Mouse (Mus musculus): ENCODE results near the gene Irak1. TPM values are rescaled to one million over a fixed set of nuclear protein-coding genes. Genes with fewer than 3 reads are reported as not detected.

The Irak1 gene
- polyA plus RNA-seq, 1 experiment, result 97.5 TPM

DNA sequence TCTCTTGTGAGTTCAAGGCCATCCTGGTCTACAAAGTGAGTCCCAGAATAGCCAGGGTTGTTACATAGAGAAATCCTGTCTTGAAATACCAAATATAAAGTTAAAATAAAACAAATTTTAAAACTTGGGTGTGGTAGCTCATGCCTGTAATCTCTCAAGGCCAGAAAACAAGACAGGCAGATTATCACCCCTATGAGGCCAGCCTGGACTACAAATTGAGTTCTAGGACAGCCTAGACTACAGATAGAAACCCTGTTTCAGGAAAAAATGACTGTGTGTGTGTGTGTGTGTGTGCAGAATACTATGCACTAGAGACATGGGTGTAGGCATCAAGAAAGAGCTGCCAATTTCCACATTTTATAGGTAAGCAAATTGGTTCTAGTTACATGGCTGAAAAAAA is 52.9 kb downstream of the Irak1 start:
- no peak for TF ChIP-seq CTCF (IDR thresholded peaks at IDR 0.05; ENCODE audit: control insufficient read depth, insufficient read depth, low read length)
- TF ChIP-seq POLR2A (IDR thresholded peaks at IDR 0.05; ENCODE audit: borderline replicate concordance, control insufficient read depth, low read depth, low read length), result no peak
- no peaks in the 10 kb centered on the region for H3K4me1 ChIP-seq (ENCODE audit: control insufficient read depth, insufficient read depth, low read length)
- H3K27ac ChIP-seq (ENCODE audit: control insufficient read depth, insufficient read depth, low read depth, low read length, poor library complexity), result no peak overlapping the region
- H3K4me3 ChIP-seq (replicated peaks; ENCODE audit: control insufficient read depth, low read depth, low read length), result no peak overlapping the region

DNA sequence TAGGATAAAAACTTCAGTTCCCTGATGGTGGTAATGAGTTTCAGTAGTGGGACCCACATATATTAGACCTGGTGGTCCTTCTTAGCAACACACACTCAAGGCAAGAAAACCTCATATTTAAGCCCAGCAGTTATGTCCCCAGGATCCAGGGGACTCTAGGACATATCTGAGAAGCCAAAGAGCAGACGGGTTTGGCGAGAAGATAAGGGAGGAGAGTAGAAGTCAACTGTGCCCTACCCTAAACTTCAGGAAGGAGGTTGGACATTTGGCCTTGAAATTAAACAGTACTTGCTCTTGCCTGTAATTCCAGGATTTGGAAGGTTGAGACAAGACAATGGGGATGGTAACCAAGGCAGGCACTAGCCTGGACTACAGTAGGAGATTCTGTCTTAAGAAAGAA is 54.0 kb downstream of the Irak1 start:
- H3K27ac ChIP-seq (ENCODE audit: control insufficient read depth, insufficient read depth, low read depth, low read length, poor library complexity), result peak overlapping the region; percentile 39; the same call in 1 of the 2 replicates
- 52% methylated on average over 2 of the region's 2 CpGs for WGBS
- H3K4me3 ChIP-seq (replicated peaks; ENCODE audit: control insufficient read depth, low read depth, low read length), result no peak overlapping the region
- TF ChIP-seq CTCF (IDR thresholded peaks at IDR 0.05; ENCODE audit: control insufficient read depth, insufficient read depth, low read length) (no peak), POLR2A (IDR thresholded peaks at IDR 0.05; ENCODE audit: borderline replicate concordance, control insufficient read depth, low read depth, low read length) (no peak)
- no peaks in the 10 kb centered on the region for H3K4me1 ChIP-seq (ENCODE audit: control insufficient read depth, insufficient read depth, low read length)

DNA sequence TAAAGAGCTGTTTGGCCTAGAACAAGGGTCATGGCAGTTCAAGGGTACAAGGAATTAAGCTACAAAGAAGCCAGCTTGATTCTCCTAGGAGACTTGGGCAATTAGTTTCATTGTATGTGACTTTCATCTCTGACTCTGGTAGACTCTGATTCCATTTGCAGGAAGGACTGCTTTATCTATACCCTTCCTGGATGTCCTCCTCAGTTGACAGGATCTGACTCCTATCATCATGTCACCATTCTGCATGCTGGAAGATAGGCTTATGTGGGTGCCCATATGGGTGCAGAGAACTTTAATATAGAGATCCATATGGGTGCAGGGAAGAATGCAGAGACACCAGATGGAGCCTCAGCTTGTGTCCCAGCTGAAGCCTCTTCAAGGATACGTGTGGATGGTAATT is 54.6 kb downstream of the Irak1 start:
- Histone ChIP-seq H3K4me1 (ENCODE audit: control insufficient read depth, insufficient read depth, low read length) (no peaks in the 10 kb centered on the region), H3K27ac (ENCODE audit: control insufficient read depth, insufficient read depth, low read depth, low read length, poor library complexity) (peak overlapping the region; percentile 39; the same call in 1 of the 2 replicates), H3K4me3 (replicated peaks; ENCODE audit: control insufficient read depth, low read depth, low read length) (no peak overlapping the region)
- WGBS, result 67% methylated on average over 1 of the region's 1 CpGs
- TF ChIP-seq POLR2A (IDR thresholded peaks at IDR 0.05; ENCODE audit: borderline replicate concordance, control insufficient read depth, low read depth, low read length) (no peak), CTCF (IDR thresholded peaks at IDR 0.05; ENCODE audit: control insufficient read depth, insufficient read depth, low read length) (no peak)

DNA sequence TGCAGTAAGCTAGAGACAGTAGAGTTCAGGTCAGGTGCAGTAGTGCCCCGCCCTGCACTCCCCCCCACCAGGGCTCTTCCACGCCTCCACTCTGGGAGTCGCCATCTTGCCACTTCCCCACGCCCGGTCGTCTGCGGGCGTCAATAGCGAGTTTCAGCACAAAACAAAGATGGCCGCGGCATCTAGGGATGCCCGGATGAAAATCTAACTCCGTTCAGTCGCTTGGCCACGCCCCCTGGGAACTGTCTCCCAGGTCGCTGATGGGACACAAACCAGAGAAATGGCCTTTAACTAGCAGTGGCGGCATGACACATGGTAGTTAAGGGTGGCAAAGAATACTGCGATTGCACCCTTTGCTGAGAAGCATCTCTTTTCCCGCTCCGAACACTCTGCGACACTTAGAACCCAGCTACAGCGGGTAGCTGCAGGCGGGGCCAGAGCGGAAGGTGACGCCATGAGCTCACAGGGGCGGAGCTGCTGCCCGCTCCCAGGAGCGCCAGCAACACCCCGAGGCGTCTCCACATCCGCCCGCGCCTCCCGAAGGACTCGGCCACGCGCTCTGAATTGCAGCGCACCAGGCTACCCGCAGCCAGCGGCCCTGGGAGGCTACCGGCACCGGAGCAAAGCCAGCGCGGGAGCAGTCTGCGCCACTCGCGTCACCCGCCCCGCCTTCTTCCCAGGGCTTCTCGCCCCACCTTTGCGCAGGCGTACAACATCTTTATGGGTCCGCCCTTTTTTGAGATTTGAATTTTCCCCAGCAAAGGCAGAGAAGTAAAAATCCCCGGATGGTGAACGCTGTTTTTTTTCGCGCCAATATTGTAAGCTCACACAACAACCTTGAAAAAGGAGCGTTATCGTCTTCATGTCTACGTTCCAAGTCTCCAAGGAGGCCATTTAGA is 56.3 kb downstream of the Irak1 start:
- WGBS, result 13% methylated on average over 60 of the region's 60 CpGs
- H3K27ac ChIP-seq (ENCODE audit: control insufficient read depth, insufficient read depth, low read depth, low read length, poor library complexity), result peak overlapping the region; percentile 100
- H3K4me1 ChIP-seq (ENCODE audit: control insufficient read depth, insufficient read depth, low read length), result no peaks in the 10 kb centered on the region
- peak overlapping the region; percentile 98 for H3K4me3 ChIP-seq (replicated peaks; ENCODE audit: control insufficient read depth, low read depth, low read length)
- TF ChIP-seq CTCF (IDR thresholded peaks at IDR 0.05; ENCODE audit: control insufficient read depth, insufficient read depth, low read length) (no peak), POLR2A (IDR thresholded peaks at IDR 0.05; ENCODE audit: borderline replicate concordance, control insufficient read depth, low read depth, low read length) (peak; percentile 70; the same call in 1 of the 2 replicates)

DNA sequence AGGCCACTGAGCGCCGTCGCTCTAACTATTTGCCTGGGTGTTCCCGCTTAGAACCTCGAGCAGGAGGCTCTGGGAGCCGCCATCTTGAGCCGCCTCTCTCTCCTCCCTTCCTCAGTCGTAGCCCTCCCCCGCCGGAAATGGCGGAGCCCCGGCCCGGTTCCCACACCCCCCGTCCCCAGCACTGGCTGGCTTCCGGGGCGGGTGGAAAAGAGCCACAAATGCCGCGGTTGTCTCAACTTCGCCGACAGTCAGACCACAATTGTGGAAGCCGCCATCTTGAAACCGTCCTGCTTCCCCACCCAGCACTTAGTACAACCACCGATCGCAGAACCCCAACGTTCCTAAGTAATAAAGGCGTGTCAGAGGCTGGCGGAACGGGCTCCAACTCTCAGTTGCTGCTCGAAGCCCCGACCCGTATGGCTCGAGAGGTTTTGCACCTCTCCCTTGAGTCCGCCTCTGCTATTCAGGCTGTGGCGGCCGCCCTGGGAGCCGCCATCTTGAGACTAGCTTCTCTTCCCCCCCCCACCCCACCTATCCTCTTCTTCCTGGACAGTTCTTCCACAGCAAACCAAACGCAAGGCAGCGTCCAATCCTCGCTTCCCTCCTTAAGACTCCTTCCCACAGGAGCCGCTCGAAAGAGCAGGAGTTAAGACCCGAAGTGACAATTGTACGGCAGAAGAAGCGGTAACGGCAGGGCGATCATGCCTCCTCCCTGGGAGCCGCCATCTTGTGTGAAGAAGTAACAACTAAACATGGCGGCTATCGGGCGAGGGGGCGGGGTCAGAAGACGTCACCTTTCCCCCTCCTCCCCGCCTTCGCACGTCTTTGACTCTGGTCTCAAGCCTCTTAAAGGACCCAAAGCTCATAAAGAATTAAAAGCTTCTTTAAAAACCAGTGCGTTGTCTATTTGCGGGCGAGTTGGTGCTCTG is 57.2 kb downstream of the Irak1 start, which contains the start of gene Hcfc1:
Hcfc1 (minus strand) TSS at position 110 of the 929 bp plus-strand sequence.
- H3K4me3 ChIP-seq (replicated peaks; ENCODE audit: control insufficient read depth, low read depth, low read length), result peak within 1 kb of the TSS; percentile 98
- no peaks in the 10 kb centered on the region for H3K4me1 ChIP-seq (ENCODE audit: control insufficient read depth, insufficient read depth, low read length)
- peak within 1 kb of the TSS; percentile 100 for H3K27ac ChIP-seq (ENCODE audit: control insufficient read depth, insufficient read depth, low read depth, low read length, poor library complexity)
- 15% methylated on average over 58 of the region's 58 CpGs for whole genome bisulfite sequencing
- TF ChIP-seq POLR2A (IDR thresholded peaks at IDR 0.05; ENCODE audit: borderline replicate concordance, control insufficient read depth, low read depth, low read length), result no peak; the same call in 1 of the 2 replicates

DNA sequence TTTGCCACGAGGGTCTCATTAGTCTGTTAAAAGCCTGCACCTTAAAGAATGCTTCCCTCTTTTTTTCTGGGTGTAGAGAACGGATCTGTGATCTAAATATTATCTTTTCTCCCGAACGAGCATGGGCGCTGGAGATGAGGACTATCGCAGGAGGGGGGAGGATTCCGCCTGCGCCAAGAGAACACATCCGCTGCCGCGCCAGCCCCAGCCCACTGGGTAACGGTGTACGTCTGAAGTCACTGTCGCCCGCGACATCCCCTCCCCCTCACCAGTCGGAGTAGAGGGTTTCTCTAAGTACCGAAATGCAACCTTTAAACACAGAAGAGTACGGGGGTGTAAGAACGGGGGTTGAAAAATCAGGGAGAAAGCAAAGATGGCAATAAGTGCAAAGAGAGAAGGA is 58.4 kb downstream of the Irak1 start:
- H3K4me3 ChIP-seq (replicated peaks; ENCODE audit: control insufficient read depth, low read depth, low read length), result peak overlapping the region; percentile 98
- peak overlapping the region; percentile 100 for H3K27ac ChIP-seq (ENCODE audit: control insufficient read depth, insufficient read depth, low read depth, low read length, poor library complexity)
- H3K4me1 ChIP-seq (ENCODE audit: control insufficient read depth, insufficient read depth, low read length), result no peaks in the 10 kb centered on the region; the same call in 1 of the 2 replicates
- WGBS, result 12% methylated on average over 20 of the region's 20 CpGs
- TF ChIP-seq POLR2A (IDR thresholded peaks at IDR 0.05; ENCODE audit: borderline replicate concordance, control insufficient read depth, low read depth, low read length) (peak; percentile 39; the same call in 1 of the 2 replicates), CTCF (IDR thresholded peaks at IDR 0.05; ENCODE audit: control insufficient read depth, insufficient read depth, low read length) (no peak)

DNA sequence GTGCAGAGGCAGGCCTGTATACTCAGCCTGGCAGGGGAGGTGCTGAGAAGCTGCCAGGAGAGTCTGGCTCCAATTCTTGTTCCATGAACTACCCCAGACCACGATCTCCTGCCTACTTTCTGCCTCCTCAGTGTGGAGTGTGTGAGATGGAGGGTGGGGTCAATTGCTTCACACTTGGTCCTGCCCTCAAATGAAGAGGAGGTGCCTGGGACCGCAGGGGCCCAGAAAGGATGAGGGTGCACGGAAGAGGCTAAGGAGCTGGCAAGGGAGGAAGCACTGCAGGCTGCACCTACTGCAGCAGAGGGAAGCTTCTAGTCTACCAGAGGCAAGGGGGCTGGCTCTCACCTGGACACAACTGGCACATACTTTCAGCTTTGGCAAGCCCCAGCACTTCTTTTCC is 59.4 kb downstream of the Irak1 start:
- peak overlapping the region; percentile 82 for H3K27ac ChIP-seq (ENCODE audit: control insufficient read depth, insufficient read depth, low read depth, low read length, poor library complexity)
- TF ChIP-seq POLR2A (IDR thresholded peaks at IDR 0.05; ENCODE audit: borderline replicate concordance, control insufficient read depth, low read depth, low read length) (peak; percentile 48; the same call in 1 of the 2 replicates), CTCF (IDR thresholded peaks at IDR 0.05; ENCODE audit: control insufficient read depth, insufficient read depth, low read length) (no peak)
- H3K4me3 ChIP-seq (replicated peaks; ENCODE audit: control insufficient read depth, low read depth, low read length), result peak overlapping the region; percentile 74
- no peaks in the 10 kb centered on the region; the same call in 1 of the 2 replicates for H3K4me1 ChIP-seq (ENCODE audit: control insufficient read depth, insufficient read depth, low read length)
- 14% methylated on average over 3 of the region's 3 CpGs for WGBS

Other genes with a start within 250 kb of the Irak1 start
- 26.5 and 49.6 TPM in 2 replicates for gene Srpk3, start 249.5 kb downstream of the Irak1 start, polyA plus RNA-seq (2011; ENCODE audit: insufficient read depth, insufficient read length, low replicate concordance, missing spikeins)
- gene Idh3g, start 237.0 kb downstream of the Irak1 start, polyA plus RNA-seq (2011; ENCODE audit: insufficient read depth, insufficient read length, low replicate concordance, missing spikeins), result 56.6 and 111 TPM in 2 replicates
- 47.8 and 107 TPM in 2 replicates for gene Ssr4, start 236.9 kb downstream of the Irak1 start, polyA plus RNA-seq (2011; ENCODE audit: insufficient read depth, insufficient read length, low replicate concordance, missing spikeins)
- gene Pdzd4, start 198.9 kb downstream of the Irak1 start, polyA plus RNA-seq (2011; ENCODE audit: insufficient read depth, insufficient read length, low replicate concordance, missing spikeins), result 2.2 and 4.7 TPM in 2 replicates
- gene Avpr2, start 131.8 kb downstream of the Irak1 start, polyA plus RNA-seq (2011; ENCODE audit: insufficient read depth, insufficient read length, low replicate concordance, missing spikeins), result not detected in 2 replicates
- gene L1cam, start 127.8 kb downstream of the Irak1 start, polyA plus RNA-seq (2011; ENCODE audit: insufficient read depth, insufficient read length, low replicate concordance, missing spikeins), result 3.6 and 12.7 TPM in 2 replicates
- gene Arhgap4, start 102.0 kb downstream of the Irak1 start, polyA plus RNA-seq (2011; ENCODE audit: insufficient read depth, insufficient read length, low replicate concordance, missing spikeins), result 53.5 and 163 TPM in 2 replicates
- gene Naa10, start 102.0 kb downstream of the Irak1 start, polyA plus RNA-seq (2011; ENCODE audit: insufficient read depth, insufficient read length, low replicate concordance, missing spikeins), result 60.9 and 77.0 TPM in 2 replicates
- gene Renbp, start 93.1 kb downstream of the Irak1 start, polyA plus RNA-seq (2011; ENCODE audit: insufficient read depth, insufficient read length, low replicate concordance, missing spikeins), result 30.7 and 48.6 TPM in 2 replicates
- 38.5 and 58.8 TPM in 2 replicates for gene Hcfc1, start 57.6 kb downstream of the Irak1 start, polyA plus RNA-seq (2011; ENCODE audit: insufficient read depth, insufficient read length, low replicate concordance, missing spikeins)
- not detected in 2 replicates for gene Opn1mw, start 103.5 kb upstream of the Irak1 start, polyA plus RNA-seq (2011; ENCODE audit: insufficient read depth, insufficient read length, low replicate concordance, missing spikeins)
- 13.2 and 15.1 TPM in 2 replicates for gene Mecp2, start 111.4 kb upstream of the Irak1 start, polyA plus RNA-seq (2011; ENCODE audit: insufficient read depth, insufficient read length, low replicate concordance, missing spikeins)
- not detected in 2 replicates for gene Tex28, start 143.9 kb upstream of the Irak1 start, polyA plus RNA-seq (2011; ENCODE audit: insufficient read depth, insufficient read length, low replicate concordance, missing spikeins)
- not detected in 2 replicates for gene Tktl1, start 153.3 kb upstream of the Irak1 start, polyA plus RNA-seq (2011; ENCODE audit: insufficient read depth, insufficient read length, low replicate concordance, missing spikeins)
- 140 and 356 TPM in 2 replicates for gene Flna, start 225.9 kb upstream of the Irak1 start, polyA plus RNA-seq (2011; ENCODE audit: insufficient read depth, insufficient read length, low replicate concordance, missing spikeins)
- gene Emd, start 230.8 kb upstream of the Irak1 start, polyA plus RNA-seq (2011; ENCODE audit: insufficient read depth, insufficient read length, low replicate concordance, missing spikeins), result 34.6 and 51.7 TPM in 2 replicates
- gene Rpl10, start 246.9 kb upstream of the Irak1 start, polyA plus RNA-seq (2011; ENCODE audit: insufficient read depth, insufficient read length, low replicate concordance, missing spikeins), result 68.3 and 79.6 TPM in 2 replicates

Measured in bone marrow, adult 2 months (tissue).